Mouse (Mus musculus) intestine, embryonic 14.5 days (tissue): ENCODE results near the gene Tmem94. TPM values are rescaled to one million over a fixed set of nuclear protein-coding genes. Genes with fewer than 3 reads are reported as not detected.

Source experiments
- ATAC-seq: fragments of 200-750 bp; cut with Nextera tagmentation; replicated peaks from 2 replicates; pipeline ENCODE4 v1.8.0; 2017; ENCODE audit warnings: low read depth, moderate number of reproducible peaks, moderate TSS enrichment, moderate library complexity; ENCODE audit not compliant: low FRiP score, low TSS enrichment
- DNase-seq: peaks from one replicate; pipeline ENCODE4 v3.0.0-alpha.2; 2018; ENCODE audit warnings: low spot score
- H3K27ac ChIP-seq: fragments of 300-500 bp; sonication (generic); 2 replicates; pipeline ENCODE4 v1.5.1; 2014; ENCODE audit warnings: low read depth, mild to moderate bottlenecking, control low read depth
- H3K27me3 ChIP-seq: fragments of 300-500 bp; sonication (generic); replicated peaks from 2 replicates; pipeline ENCODE4 v1.6.1; 2014; ENCODE audit warnings: low read length, control low read depth; ENCODE audit not compliant: control insufficient read depth, insufficient read depth
- H3K36me3 ChIP-seq: fragments of 300-500 bp; sonication (generic); 2 replicates; pipeline ENCODE4 v1.6.1; 2014; ENCODE audit warnings: low read length, control low read depth; ENCODE audit not compliant: control insufficient read depth, insufficient read depth
- H3K4me1 ChIP-seq: fragments of 300-500 bp; sonication (generic); replicated peaks from 2 replicates; pipeline ENCODE4 v1.6.1; 2014; ENCODE audit warnings: low read length, control low read depth, mixed read lengths; ENCODE audit not compliant: control insufficient read depth, insufficient read depth
- H3K4me2 ChIP-seq: fragments of 300-500 bp; sonication (generic); 2 replicates; pipeline ENCODE4 v1.6.1; 2014; ENCODE audit warnings: low read length
- H3K4me3 ChIP-seq: fragments of 300-500 bp; sonication (generic); 2 replicates; pipeline ENCODE4 v1.5.1; 2014; ENCODE audit warnings: low read depth, low read length, control low read depth, mixed read lengths
- H3K9ac ChIP-seq: fragments of 300-500 bp; sonication (generic); 2 replicates; pipeline ENCODE4 v1.6.1; 2014; ENCODE audit warnings: mild to moderate bottlenecking, low read length
- H3K9me3 ChIP-seq: fragments of 300-500 bp; sonication (generic); 2 replicates; pipeline ENCODE4 v1.6.1; 2016; ENCODE audit warnings: low read length, control low read depth; ENCODE audit not compliant: control insufficient read depth
- WGBS: fragments of 180-500 bp; shearing (Covaris S2); extraction: QIAGEN DNeasy Blood & Tissue Kit; methylation state at CpG from one replicate; pipeline ENCODE4 v1.1.7; 2014; 5-methylcytosine and 5-hydroxymethylcytosine counted together
- polyA plus RNA-seq: library from polyadenylated mRNA; unstranded; fragments of >200 nt; fragmentation: Nextera tagmentation; extraction: Ambion mirVana; gene quantifications from 2 replicates; pipeline ENCODE4 v1.2.1, GENCODE M21; 2014

Gene Tmem94
- polyA plus RNA-seq, 1 experiment from 2014 or later = 15.7 TPM

DNA sequence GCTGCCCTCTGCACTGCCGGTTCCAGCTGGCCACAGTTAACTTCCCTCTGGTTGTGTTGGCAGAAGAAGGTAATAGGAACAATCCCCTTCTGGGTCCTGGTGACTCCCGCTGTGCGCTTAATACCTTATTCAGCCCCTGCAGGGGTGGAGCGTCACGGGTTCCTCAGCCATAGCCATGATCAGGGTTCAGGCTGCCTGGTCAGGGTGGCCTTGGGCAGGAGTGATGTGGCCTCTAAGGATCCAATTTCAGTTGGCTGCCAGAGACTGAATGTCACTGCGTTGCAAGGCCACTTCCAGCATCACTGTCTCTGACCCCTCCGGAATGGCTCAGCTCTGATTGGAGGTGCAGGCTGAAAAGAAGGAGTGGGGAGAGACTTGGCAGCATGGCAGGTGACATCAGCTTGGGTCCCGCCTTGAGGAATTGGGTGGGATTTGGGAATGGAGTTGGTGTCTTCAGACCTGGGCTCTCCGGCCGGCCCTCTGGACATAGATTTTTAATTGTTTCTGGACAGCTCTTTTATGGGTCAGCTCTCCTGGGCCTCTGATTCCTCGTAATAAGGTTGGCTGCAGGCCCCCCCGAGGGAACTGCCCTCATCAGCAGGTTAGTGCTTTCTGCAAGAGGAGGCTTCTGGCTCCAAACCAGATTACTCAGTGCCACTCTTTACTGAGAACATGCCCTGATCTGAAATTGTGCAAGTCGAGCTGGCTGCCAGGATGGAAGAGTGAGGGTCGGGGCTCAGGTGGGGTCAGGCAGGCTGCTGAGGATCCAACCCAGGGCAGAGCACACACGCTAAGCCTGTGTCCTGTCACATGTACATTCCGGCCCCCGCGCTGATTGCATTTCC, 10.8 kb downstream of the Tmem94 start:
- H3K4me3 ChIP-seq = no peak overlapping the region
- DNase-seq (no peak), ATAC-seq (no peak)
- H3K4me2 ChIP-seq = no peak overlapping the region
- H3K27ac ChIP-seq = no peak overlapping the region
- no peaks in the 10 kb centered on the region for H3K36me3 ChIP-seq
- whole genome bisulfite sequencing = 59% methylated on average over 18 of the region's 18 CpGs
- H3K9me3 ChIP-seq = no peaks in the 10 kb centered on the region
- H3K4me1 ChIP-seq = peaks cover 22% of the 10 kb centered on the region
- H3K27me3 ChIP-seq = no peaks in the 10 kb centered on the region
- no peak overlapping the region for H3K9ac ChIP-seq

DNA sequence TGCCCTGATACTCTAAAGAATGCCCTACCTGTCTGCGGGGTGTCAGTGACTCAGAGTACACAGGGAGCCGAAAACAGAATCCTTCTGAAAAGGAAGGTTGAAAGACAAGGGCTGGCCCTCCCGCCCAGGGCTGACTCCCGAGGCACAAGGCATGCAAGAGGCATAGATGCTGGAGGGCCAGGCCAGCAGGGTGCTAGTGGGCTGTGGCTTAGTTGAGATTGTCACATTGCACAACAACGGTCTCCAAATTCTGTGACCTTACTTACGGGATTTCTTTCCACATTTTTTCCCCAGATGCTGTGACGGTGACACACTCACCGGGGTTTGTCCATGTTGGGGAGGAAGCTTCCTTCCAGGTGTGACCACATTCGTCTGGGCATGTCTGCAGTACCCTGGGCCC, 11.7 kb downstream of the Tmem94 start:
- peaks cover 22% of the 10 kb centered on the region for H3K4me1 ChIP-seq
- H3K9ac ChIP-seq = no peak overlapping the region
- no peak overlapping the region for H3K27ac ChIP-seq

DNA sequence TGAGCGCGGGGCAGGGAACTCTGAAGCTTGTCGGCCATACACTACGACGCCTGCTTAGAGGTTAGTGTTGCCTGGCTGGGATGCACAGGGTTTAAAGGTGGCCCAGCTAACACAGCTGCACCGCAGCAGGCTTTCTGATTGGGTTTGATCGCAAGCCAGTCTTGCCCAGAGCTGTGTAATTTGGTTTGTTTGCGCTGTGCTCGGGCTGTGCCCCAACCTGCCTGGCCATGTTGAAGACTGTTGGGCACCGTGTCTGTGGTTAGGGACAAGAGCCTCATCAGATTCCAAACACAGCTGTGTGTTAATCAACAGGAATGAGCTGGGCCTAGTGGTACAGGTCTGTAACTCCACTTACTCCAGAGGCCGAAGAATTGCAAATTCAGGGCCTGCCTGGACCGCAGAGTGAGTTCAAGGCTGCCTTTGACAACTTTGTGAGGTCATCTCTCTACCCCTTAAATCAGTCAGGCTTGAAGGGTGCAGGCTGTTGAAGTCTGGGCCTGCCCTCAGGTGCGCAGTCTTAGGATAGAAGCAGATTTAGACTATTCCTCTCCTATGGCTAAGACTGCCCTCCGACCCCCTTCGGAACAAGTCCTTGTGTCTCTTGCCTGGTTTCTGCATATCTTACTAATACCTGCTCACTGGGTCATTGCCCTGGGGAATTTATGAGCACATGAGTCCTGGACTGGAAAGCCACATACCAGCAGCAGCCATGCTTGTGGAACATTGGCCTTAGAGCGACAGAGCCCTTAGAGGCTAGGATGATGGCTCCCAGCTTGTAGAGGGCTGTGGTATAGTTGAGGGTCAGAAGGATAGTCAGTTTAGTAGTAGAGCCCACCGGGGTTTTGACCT, 12.5 kb downstream of the Tmem94 start:
- no peaks in the 10 kb centered on the region for H3K9me3 ChIP-seq
- H3K27me3 ChIP-seq = no peaks in the 10 kb centered on the region
- no peak overlapping the region for H3K4me2 ChIP-seq
- H3K4me1 ChIP-seq = peaks cover 22% of the 10 kb centered on the region
- 89% methylated on average over 17 of the region's 17 CpGs for WGBS
- H3K27ac ChIP-seq = no peak overlapping the region
- ATAC-seq = no peak
- no peak for DNase-seq
- no peak overlapping the region for H3K4me3 ChIP-seq
- H3K36me3 ChIP-seq = no peaks in the 10 kb centered on the region
- H3K9ac ChIP-seq = no peak overlapping the region

More for the DNA sequence above, 11.7 kb downstream of the Tmem94 start:
- Histone ChIP-seq H3K9me3 (no peaks in the 10 kb centered on the region), H3K36me3 (no peaks in the 10 kb centered on the region), H3K4me3 (no peak overlapping the region), H3K4me2 (no peak overlapping the region), H3K27me3 (no peaks in the 10 kb centered on the region)
- no peak for DNase-seq
- no peak for ATAC-seq
- WGBS = 81% methylated on average over 9 of the region's 9 CpGs

DNA sequence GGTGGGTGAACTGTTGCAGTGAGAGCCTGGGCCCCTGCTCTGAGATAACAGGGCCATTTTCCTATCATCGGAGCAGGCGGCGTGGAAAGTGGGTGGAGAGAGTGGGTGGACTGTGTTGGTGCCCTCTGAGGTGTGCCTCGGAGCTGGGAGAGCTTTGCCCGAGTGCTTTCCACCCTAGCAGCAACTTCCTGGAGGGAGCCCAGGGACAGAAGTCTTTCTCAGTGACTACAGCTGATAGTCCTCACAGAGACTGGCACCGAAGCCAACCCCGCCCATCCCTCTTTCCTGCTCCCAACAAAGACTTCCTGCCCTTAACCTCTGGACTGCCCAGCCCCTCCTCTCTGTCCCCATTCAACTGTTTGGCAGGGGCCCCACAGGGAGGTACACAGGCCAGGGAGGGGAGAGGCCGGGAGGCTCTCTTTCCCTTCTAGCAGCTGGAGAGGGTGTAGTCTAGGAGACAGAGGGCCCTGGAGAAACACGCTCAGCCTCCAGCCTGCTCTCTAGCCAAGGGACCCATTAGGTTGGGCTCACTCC, 13.9 kb downstream of the Tmem94 start:
- Histone ChIP-seq H3K9ac (0 out of 2 replicates have a peak overlapping the region, but pooled peaks have one; percentile 5), H3K27ac (peak overlapping the region; percentile 84), H3K4me1 (peaks cover 22% of the 10 kb centered on the region), H3K4me3 (no peak overlapping the region), H3K4me2 (peak overlapping the region; percentile 35), H3K27me3 (no peaks in the 10 kb centered on the region), H3K9me3 (no peaks in the 10 kb centered on the region), H3K36me3 (no peaks in the 10 kb centered on the region)
- 9% methylated on average over 9 of the region's 9 CpGs for WGBS
- DNase-seq (peak; percentile 82), ATAC-seq (peak; percentile 84)

DNA sequence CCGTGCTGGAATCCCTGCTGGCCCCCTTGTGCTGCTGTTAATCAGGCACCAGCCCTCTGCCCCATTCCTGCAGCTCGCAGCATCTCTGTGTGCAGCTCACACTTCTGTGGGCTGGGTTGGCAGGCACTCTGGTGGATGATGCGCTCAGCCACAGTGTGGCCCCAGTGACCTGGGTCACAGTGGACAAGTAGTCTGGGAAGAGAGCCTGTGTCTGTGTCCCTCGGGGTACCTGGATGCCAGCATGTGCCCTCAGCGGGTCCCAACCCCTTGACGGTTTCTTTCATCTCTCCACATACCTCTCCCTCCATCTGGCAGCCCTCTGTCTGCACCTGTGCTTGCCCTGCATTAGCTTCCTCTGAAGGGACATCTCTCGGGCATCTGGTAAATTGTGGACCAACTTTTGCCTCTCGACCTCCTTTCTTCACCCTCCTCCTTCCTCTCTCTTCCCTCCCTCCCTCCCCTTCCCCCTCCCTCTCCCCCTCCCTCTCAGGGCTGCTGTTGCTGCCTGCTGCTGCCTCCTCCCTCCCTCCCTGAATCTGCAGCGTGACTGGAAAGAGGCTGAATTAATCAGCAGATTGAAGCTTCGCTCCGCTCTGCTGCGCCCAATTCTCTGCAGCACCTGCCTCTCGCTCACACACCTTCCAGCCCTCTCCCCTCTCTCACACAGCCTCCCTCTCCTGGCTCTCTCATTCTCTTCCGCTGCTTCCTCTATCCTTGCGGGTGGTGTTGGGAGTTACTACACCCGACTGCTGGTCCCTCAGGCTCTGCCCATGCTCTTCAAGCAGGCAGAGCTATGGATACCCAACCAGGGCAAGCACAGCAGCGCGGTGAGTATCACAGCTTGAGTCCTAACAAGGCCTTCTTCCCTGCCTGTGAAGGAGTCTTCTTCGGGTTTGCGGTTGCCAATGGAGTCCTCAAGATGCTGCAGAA, 15.2 kb downstream of the Tmem94 start:
- WGBS = 35% methylated on average over 20 of the region's 20 CpGs
- DNase-seq = no peak
- peaks cover 22% of the 10 kb centered on the region for H3K4me1 ChIP-seq
- no peaks in the 10 kb centered on the region for H3K36me3 ChIP-seq
- H3K4me3 ChIP-seq = no peak overlapping the region
- no peak overlapping the region for H3K4me2 ChIP-seq
- ATAC-seq = no peak
- no peaks in the 10 kb centered on the region for H3K27me3 ChIP-seq
- H3K27ac ChIP-seq = peak overlapping the region; percentile 47; the same call in 1 of the 2 replicates
- no peak overlapping the region for H3K9ac ChIP-seq
- H3K9me3 ChIP-seq = no peaks in the 10 kb centered on the region

DNA sequence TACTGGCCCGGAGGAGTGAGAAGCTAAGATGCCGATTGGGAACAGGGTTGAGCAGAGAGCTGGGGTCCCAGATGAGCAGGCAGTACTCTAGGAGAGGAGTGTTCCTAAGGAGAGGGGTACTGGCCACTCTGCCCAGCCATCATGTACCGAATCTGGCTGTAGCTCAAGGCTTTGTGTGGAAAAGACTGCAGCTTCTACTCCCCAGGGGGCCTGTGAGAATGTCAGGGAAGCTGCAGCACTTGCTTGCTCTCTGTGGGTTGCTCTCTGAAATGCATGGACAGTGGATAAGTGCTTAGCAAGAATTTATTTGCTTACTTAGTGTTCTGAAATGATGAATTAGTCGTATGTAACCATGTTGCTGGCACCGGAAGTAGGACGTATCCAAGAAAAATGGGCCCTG, 21.2 kb downstream of the Tmem94 start:
- Histone ChIP-seq H3K27ac (no peak overlapping the region), H3K9ac (no peak overlapping the region), H3K9me3 (no peaks in the 10 kb centered on the region), H3K27me3 (no peaks in the 10 kb centered on the region), H3K4me3 (no peak overlapping the region), H3K4me2 (no peak overlapping the region), H3K4me1 (no peaks in the 10 kb centered on the region), H3K36me3 (peaks cover 38% of the 10 kb centered on the region)
- WGBS = 74% methylated on average over 6 of the region's 6 CpGs
- no peak for ATAC-seq
- DNase-seq = no peak

DNA sequence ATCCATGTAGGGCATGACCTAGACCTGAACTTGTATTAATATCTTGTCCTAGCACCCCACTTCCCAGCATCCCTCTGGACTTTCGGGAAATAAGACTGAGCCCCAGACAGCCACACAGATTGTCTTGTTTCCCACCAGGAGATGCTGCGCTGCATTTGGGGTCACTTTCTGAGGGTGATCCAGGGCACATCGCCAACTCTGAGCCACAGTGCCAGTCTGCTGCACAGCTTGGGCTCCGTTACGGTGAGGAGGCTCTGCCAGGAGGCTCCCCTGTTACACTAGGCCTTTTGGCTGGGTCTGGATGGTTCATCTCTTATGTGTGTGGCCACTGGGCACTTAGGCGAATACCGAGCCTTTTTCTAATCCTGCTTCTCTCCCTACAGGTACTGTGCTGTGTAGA, 24.6 kb downstream of the Tmem94 start:
- Histone ChIP-seq H3K4me1 (no peaks in the 10 kb centered on the region), H3K27ac (no peak overlapping the region), H3K9ac (no peak overlapping the region), H3K36me3 (peaks cover 70% of the 10 kb centered on the region), H3K27me3 (no peaks in the 10 kb centered on the region), H3K9me3 (no peaks in the 10 kb centered on the region), H3K4me3 (no peak overlapping the region), H3K4me2 (no peak overlapping the region)
- ATAC-seq (no peak), DNase-seq (no peak)
- WGBS = 93% methylated on average over 7 of the region's 7 CpGs

DNA sequence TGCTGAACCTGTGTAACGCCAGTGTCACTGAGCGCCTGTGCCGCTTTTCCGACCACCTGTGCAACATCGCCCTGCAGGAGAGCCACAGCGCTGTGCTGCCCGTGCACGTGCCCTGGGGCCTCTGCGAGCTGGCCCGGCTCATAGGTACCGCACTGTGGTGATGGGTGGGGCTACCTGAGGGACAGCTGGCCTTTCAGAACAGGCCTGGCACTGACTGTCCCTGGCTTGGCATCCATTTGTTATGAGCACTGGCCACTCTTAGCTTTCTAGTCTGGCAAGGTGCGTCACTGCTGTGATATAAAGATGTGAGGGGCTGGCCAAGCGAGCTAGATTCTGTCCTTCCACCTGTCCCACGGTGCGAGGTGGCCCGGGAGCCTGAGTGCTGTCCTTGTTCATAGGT, 26.7 kb downstream of the Tmem94 start:
- H3K4me1 ChIP-seq = no peaks in the 10 kb centered on the region
- no peak overlapping the region for H3K4me3 ChIP-seq
- no peak overlapping the region for H3K9ac ChIP-seq
- H3K36me3 ChIP-seq = peaks cover 83% of the 10 kb centered on the region
- H3K4me2 ChIP-seq = no peak overlapping the region
- H3K27ac ChIP-seq = no peak overlapping the region
- H3K9me3 ChIP-seq = no peaks in the 10 kb centered on the region
- WGBS = 97% methylated on average over 16 of the region's 16 CpGs
- H3K27me3 ChIP-seq = no peaks in the 10 kb centered on the region
- no peak for ATAC-seq
- DNase-seq = no peak
